Mouse (Mus musculus) brown adipose tissue, adult 24 weeks (tissue): ENCODE measurements around the gene Gm11060. TPM values are rescaled to one million over a fixed set of nuclear protein-coding genes. Genes with fewer than 3 reads are reported as not detected.

Experiments
- polyA plus RNA-seq: library from polyadenylated mRNA; stranded (reverse); fragments of >200 nt; gene quantifications from 2 replicates; pipeline ENCODE4 v1.2.4, GENCODE M21; 2012; ENCODE audit not compliant: missing spikeins, insufficient read depth, insufficient read length

Gm11060 gene
- polyA plus RNA-seq, 1 experiment = not detected

Other genes starting within 250 kb of the Gm11060 start
- gene Prrg4, start 242.1 kb upstream of the Gm11060 start, polyA plus RNA-seq = 0.38 TPM in 1 of 2 replicates, not detected in the other
- gene Ccdc73, start 224.2 kb upstream of the Gm11060 start, polyA plus RNA-seq = 7.7 and 16.4 TPM in 2 replicates
- 147 TPM in 2 replicates for gene Eif3m, start 74.9 kb upstream of the Gm11060 start, polyA plus RNA-seq
- not detected in 2 replicates for gene Wt1, start 34.5 kb downstream of the Gm11060 start, polyA plus RNA-seq
- 1.3 TPM in 1 of 2 replicates, not detected in the other for gene Them7, start 132.3 kb downstream of the Gm11060 start, polyA plus RNA-seq